Mouse (Mus musculus): ENCODE data around the gene Sucla2.

GRCm38 (mm10) chr14:73507702-73508376 is 17.3 kb upstream of the Sucla2 start:
- TF ChIP-seq POLR2A (IDR thresholded peaks at IDR 0.05; ENCODE audit: insufficient read depth, low read length) (no peak), CTCF (IDR thresholded peaks at IDR 0.05; ENCODE audit: low read depth, low read length) (no peak)
